Mouse (Mus musculus) naive thymus-derived CD4-positive, alpha-beta T cell, adult 2 months (primary cell): ENCODE measurements around the gene Slc36a3.

Source experiments
- DNase-seq: peaks from one replicate; pipeline ENCODE4 v3.0.0-alpha.2; 2011; ENCODE audit warnings: low read depth

Gene Slc36a3

DNA sequence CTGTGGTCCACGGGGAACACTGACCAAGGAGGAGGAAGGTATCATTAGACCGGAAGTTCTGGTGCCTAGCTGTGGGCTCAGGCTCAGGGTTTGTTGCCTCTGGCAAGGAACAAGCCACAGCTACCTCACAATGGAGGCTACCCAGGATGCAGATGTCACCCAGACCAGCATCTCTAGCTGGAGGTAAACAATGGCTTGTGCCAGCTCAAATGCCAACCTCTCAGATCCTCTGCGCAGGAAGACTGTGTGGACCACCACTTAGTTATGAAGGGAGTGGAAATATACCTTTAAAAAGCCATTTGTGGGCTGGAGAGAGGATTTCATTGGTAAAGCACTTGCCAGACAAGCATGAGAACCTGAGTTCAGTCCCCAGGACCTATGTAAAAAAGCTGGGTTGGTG, at the start of gene Slc36a3:
TSS of gene Slc36a3 (minus strand) at position 101 of the 400 bp plus-strand sequence.
- DNase-seq, result no peak

DNA sequence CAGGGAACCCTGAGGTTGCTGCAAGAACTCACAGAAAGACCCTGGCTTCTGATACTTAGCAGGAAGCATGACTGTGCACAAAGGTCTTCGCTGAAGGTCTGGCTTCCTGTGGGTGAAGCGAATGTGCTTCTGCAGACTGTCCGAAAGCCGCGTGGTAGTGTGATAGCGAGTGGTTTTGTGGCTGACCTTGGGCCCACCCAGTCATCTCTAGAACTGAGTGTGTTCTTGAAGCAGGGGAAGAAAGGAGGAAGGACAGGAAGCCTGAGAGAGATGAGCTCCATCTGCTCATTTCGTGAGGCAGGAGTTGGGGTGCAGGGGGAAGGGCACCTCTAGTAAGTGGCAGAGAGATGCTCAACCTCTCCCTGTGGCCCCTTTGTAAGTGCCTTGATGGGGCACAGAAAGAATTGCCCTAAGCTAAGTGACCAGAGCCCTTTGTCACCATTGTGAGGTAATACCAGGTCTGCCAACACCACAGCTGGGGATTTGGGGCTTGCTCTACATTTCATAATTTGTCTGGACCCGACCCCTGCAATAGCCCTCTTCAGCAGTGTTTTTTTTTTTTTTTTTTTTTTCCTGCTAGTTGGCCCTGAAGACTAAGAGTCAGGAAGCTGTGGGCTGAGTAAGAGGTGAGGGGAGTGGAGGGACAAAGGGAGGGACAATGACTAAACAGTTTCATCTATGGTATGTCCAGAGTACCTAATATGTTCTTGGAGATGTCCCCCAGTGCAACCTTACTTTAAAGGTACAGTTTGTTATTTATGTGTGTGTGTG, 46.4 kb upstream of the Slc36a3 start:
- peak; percentile 41 for DNase-seq

DNA sequence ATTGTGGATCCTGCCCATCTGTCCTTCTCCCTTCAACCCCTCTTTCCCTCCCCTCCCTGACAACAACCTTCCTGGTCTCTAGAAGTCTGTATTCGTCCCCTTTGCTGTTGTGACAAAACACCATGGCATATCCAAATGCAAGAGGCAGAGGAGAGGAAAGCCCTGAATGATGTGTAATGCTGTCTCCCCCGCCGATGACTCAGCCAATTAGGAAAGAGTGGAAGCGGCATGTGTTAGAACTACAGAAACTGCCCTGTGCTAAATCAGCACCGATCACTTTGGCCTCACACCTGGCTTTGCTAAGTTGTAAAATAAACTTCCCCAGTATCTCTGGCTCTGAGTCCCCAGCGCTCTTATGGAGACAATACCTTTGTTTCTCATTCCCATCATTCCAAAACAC, 45.6 kb upstream of the Slc36a3 start:
- DNase-seq, result no peak

DNA sequence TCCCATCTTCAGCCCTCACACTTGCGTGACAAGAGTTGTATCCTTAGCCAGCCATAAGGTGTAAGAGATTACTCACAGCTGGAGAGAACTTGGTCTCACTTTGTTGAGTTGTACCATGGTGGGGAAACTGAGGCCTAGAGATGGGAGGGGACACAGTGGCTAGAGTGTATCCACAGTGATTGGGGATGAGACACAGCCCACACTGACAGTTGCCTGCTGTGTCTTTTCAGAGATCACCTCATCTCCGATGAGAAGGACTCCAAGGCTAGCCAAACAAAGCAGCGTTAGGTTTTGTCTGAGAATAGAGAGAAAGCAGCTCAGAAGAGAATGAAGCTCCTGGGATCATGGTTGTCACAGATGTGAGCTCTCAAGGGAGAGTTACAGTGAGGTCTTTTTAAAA, 38.7 kb upstream of the Slc36a3 start:
- no peak for DNase-seq

- DNase-seq, result no peak
Measured at GRCm38 (mm10) chr11:55187777-55188176, 36.3 kb upstream of the Slc36a3 start.

DNA sequence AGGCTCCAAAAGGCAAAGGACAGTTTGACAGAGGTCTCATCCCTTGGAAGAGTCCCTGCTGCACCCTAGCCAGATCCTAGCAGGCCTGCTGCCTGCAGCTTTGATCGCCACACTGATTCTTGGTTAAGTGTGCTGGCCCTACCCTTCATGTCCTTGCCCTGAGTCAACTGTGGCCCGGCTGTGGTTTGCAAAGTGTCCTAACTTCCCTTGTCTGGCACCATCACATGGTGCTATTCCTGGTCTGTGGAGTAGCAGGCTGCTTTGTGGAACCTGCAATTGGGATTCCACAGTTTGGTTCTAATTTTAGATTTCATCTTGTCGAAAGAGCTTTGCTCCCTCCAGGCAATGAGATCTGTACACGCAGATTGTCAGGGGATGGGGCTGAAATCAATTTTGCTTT, 35.8 kb upstream of the Slc36a3 start:
- no peak for DNase-seq

- DNase-seq, result no peak
Measured at GRCm38 (mm10) chr11:55184733-55185291, 33.3 kb upstream of the Slc36a3 start, which contains the start of gene Slc36a2. Gene Slc36a2, minus strand, starts transcription at chr11:55185077.

DNA sequence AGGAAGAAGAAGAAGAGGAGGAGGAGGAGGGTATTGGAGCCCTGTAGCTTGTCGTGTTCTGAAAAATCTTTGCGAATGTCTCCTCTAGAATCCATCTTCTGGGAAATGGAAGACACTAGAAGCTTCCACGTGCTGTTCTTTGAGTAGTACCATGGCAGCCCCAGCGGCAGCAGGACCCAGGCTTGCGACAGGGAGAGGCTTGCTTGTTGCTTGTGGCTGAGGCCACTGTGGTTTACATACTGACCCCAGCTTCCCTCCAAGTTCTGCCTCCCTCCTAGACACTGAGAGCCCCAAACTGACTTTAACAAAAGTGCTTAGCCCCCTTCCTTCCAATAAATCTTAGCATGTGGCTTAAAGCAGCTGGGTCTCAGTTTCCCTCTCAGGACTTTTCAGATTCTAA, 32.7 kb upstream of the Slc36a3 start:
- DNase-seq, result no peak

- DNase-seq, result no peak
Measured at GRCm38 (mm10) chr11:55183124-55183523, 31.6 kb upstream of the Slc36a3 start.

- no peak for DNase-seq
Measured at GRCm38 (mm10) chr11:55179856-55180255, 28.3 kb upstream of the Slc36a3 start.

DNA sequence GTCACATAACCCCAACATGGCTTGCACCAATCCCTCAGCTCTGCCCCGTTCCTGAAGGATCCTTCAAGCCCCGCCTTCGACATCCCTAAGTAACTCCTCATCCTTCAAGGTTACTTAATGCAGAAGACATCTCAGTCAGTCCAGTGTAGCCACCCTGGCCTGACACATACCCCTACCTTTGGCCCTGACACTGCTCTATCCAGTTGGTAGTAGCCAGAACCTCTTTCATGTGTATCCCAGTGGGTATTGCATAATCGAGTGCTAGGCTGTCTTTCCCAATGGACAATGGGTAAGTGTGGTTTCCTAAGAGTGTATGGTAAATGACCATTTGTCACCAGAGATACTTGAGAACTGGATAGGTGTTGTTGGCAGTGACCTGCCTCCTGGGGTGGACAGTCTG, 27.3 kb upstream of the Slc36a3 start:
- no peak for DNase-seq

- DNase-seq, result no peak
Measured at GRCm38 (mm10) chr11:55170501-55170900, 19.0 kb upstream of the Slc36a3 start.

- no peak for DNase-seq
Measured at GRCm38 (mm10) chr11:55168914-55169313, 17.4 kb upstream of the Slc36a3 start.

DNA sequence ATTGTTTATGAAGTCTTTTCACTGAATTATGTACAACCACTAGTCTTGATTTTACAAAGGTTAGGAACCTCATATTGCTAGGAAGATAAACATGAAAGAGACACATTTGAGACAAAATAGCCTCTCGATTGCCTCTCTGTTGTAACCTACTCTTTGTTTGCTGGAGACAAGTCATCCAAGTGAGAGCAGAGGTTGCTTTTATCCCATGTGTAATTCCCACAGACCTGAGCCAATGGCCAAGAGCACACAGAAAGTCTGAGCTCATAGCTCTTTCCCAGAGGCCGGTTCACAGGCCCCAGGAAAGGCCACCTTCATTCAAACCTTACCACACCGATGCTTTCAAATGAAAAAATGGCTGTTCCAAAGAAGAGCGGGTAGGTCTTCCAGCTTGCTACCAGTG, 17.0 kb upstream of the Slc36a3 start:
- DNase-seq, result no peak

GRCm38 (mm10) chr11:55165748-55166147, 14.2 kb upstream of the Slc36a3 start:
- DNase-seq, result no peak

DNA sequence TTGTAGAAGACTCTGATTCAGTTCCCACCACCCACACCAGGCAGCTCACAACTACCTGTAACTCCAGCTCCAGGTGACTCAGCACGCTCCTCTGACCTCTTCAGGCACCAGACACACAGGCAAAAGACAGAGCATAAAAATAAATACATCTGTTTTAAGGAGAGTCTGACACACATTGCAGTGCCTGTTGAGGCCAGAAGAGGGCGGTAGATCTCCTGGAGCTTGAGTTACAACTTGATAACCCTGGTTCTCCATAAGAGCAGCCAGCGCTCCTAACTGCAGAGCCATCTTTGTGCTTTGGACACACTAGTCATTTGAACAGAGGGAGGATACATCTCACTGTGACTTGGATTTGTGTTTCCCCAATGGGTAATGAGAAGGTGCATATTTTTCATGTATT, 13.2 kb upstream of the Slc36a3 start:
- peak; percentile 79 for DNase-seq

DNA sequence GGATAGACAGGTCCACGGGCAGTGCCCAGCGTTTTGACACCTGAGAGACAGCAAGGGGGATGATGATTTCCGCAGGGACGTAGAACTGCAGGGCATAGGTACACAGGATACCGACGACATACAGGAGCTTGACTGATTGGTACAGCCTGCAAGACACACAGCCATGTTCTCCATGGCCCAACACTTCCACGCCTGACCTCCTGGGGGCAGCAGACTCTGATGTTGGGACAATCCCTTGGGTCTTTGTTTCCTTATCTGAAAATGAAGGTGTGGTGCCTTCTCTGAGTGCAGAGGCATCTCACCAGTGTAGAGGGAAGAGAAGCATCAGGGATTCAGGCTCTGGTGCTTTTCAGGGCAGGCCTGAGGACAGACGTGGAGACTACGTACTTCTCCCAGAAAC, 11.2 kb upstream of the Slc36a3 start:
- DNase-seq, result peak; percentile 76

DNA sequence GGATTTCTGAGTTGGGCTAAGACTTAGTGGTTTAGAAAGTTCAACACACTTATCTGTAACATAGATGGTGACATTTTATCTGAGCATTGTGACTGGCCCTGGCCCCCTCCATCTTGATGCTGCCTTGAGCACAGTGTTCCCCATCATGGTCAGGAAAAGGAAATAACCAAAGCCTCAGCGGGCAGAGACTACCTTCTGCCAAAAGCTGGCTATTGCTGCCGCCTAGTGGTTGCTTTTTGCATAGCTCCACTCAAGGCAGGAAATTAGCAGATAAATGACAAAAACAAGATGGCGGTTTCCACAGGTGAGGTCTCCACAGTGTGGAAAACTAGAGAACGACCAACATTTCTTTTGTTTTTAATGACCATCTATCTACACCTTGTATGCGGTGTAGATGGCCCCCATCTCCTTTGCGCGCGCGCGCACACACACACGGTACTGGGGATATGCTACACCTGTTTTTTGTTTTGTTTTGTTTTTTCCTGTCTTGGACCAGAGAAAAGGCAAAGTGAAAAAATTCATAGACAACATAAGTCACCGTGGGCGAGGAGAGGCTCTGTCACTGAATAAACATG, 7.4 kb upstream of the Slc36a3 start:
- peak; percentile 95 for DNase-seq

- peak; percentile 36 for DNase-seq
Measured at GRCm38 (mm10) chr11:55155070-55155421, 3.5 kb upstream of the Slc36a3 start.

- DNase-seq, result peak; percentile 33
Measured at GRCm38 (mm10) chr11:55154398-55155069, 3.0 kb upstream of the Slc36a3 start.

DNA sequence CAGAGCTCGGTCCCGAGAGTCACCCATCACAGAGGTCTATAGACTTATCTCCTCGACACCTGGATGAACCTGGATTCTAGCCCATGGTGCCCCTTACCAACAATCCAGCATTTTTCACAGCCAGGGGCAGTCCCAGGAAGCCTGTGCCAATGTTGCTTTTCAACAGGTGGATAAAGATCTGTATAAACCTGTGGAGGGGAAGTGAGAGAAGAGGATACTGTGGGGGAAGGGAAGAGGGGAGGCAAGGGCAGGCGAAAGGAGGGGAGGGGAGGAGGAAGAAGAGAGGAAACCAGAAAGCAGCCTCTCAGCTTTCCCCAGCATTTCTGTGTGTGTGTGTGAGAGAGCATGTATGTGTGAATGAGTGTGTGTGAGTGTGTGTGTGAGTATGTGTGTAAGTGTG, 3.0 kb downstream of the Slc36a3 start:
- DNase-seq, result peak; percentile 63

DNA sequence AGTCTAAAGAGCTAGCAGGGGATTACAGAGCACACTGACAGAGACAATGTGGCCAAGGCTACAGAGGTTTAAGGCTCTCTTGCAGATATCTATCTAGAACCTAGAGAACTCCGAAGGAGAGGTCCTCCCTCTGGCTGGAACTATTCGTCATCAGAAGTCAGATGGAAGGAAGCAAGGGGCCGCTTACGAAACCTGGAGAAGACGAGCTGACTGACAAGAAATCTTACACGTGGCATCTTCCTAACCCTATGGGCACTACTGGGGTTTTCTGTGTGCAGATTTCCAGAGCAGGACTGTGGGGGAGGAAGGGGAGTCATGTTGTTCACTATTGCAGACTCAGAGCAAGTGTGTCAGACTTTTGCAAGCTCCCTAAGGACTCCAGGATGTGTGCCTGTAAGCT, 4.1 kb downstream of the Slc36a3 start:
- no peak for DNase-seq

DNA sequence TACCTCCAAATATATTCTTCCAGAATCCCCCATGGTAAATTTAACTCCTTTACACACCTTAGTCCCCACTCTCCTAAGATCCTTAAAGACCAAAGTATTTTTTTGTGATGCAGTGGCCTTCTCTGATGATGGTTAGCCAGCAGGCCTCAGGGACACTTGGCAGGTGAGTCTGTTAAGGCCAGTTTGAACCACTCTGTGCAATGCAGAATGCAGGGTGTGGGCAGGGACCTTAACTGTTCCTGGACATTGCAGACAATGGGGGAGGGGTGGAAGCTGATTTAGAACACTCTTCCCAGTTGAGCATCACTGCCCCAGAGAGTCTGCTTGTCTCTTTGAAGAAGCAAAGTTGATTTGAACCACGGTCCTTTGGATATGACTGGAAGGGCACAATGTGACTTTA, 4.7 kb downstream of the Slc36a3 start:
- DNase-seq, result no peak
